Mouse (Mus musculus): Measurements from ENCODE around the gene Samt3.

Gene Samt3

DNA sequence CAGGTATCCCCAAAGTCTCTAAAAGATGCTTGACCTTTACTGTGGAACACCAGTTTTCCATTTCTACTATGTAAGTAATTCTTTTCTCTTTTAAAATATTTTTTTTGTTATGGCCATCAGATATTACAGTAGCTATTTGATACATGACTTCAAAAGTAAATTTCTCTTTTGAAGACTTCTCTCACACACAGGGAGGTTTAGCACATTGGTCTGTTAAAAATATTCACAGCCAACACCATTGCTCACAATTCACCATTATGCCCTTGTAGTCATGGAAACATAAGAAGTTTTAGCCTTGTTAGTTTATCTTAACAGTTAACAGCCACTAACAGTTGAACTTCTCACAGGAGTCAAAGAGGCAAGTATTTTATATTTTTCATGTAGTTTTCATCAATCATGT is at the start of gene Samt3:
Samt3 (plus strand) TSS at position 301 of the 400 bp plus-strand sequence.
- DNase-seq (ENCODE audit: low spot score in 2 of 2): no peak

DNA sequence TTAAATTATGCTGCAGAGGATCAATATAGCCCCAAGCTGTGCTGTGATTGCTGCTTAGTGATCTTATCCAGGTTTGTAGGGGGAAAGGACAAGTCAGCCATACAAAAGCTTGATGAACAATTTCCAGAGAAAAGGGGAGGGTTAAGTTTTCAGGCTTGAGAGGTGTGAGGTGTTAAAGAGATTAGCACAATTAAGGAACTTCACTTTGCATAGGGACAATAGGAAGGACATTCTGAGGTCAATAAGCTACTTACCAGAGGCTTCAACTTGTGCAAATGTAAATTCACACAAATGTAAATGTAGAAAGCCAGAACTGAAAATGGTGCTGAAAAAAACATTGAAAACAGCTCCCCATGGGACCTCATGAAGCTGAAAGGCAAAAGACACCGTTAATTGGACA is 27.4 kb upstream of the Samt3 start:
- DNase-seq (ENCODE audit: low spot score in 2 of 2): no peak

DNA sequence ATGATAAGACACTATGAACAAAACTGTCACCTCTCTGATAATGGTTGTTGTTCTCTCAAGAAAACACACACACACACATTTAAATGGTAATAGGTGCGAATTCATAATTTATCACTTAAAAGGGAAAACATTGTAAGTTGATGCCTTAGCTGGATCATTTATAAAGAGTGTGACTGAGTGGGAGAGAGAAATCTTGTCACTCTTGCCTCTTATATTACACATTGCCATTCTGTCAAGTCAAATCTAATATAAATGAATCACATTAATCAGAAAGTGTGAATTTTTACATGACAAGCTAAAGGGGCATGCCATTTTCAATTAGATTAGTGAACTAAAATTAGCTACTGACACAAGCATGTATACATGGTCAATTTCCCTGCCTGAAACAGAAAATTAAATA is 44.7 kb downstream of the Samt3 start:
- no peak for DNase-seq (ENCODE audit: low spot score in 2 of 2)

Measured in frontal cortex, postnatal 36 days (tissue).